Mouse (Mus musculus): ENCODE measurements at regions not wholly inside any gene's neighbourhood (a gene's known extent, or its start where the extent isn't known, plus 50 kb on each side); places are given as distances from the start of the nearest gene placed in this dataset.
A peak's percentile ranks its signal among the peaks of the same experiment; 100 is the strongest.

DNA sequence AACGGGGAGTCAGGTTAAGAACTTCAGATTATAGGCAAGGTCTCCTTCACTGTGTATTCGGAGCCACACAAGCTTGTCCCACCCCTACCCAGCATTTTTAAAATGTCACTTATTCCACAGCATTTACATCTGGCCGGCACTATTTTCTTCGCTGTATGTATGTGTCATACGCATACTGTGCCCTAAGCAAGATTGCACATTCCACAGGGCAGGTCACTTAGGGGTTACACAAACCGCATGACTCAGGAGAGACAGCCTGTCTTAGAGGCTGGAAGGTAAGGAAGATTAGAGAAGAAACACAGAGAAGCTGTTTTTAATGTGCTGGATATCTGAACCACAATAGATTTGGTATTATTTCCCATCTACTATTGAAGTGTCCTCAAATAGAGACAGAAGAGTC, 86.6 kb upstream of the Teddm2 start:
- no peaks in the 10 kb centered on the region for H3K9me3 ChIP-seq (ENCODE audit: low read depth, low read length)
- H3K27me3 ChIP-seq (ENCODE audit: insufficient read depth, low read length): no peaks in the 10 kb centered on the region
- no peak for DNase-seq
- no peaks in the 10 kb centered on the region for H3K36me3 ChIP-seq (ENCODE audit: insufficient read depth)
- H3K4me3 ChIP-seq (ENCODE audit: low read depth, low read length): no peak overlapping the region
- no peak overlapping the region for H3K27ac ChIP-seq (ENCODE audit: low read depth)
- WGBS: 46% methylated on average over 6 of the region's 6 CpGs
- H3K4me1 ChIP-seq (ENCODE audit: insufficient read depth): no peaks in the 10 kb centered on the region
- no peak overlapping the region for H3K9ac ChIP-seq
- no peak for TF ChIP-seq CTCF (IDR thresholded peaks at IDR 0.05; ENCODE audit: low read depth)
- ATAC-seq (ENCODE audit: insufficient read depth): peak; percentile 65
- no peak overlapping the region for H3K4me2 ChIP-seq

DNA sequence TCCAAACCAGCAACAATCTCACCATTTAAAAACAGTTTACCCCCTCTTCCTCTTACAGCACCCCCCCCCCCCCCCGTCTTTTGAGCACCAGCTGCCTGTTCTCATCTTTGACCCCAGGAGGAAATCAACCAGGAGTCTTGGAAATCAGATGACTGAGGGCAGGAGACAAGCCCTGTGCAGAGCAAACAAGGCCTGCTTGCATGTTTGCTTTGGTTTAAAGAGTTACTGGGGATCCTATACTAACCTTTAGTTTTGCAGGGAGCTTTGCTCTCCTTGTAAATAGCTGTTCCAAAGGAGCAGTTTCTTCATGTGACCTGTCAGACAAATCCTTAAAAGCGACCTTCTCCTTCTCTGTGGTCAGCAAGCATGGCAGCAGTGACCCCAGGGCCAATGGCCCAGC, 88.3 kb upstream of the Teddm2 start:
- Histone ChIP-seq H3K27me3 (ENCODE audit: insufficient read depth, low read length) (no peaks in the 10 kb centered on the region), H3K27ac (ENCODE audit: low read depth) (no peak overlapping the region), H3K4me2 (no peak overlapping the region), H3K9me3 (ENCODE audit: low read depth, low read length) (no peaks in the 10 kb centered on the region), H3K4me3 (ENCODE audit: low read depth, low read length) (no peak overlapping the region), H3K36me3 (ENCODE audit: insufficient read depth) (no peaks in the 10 kb centered on the region), H3K4me1 (ENCODE audit: insufficient read depth) (no peaks in the 10 kb centered on the region), H3K9ac (no peak overlapping the region)
- WGBS: 44% methylated on average over 2 of the region's 2 CpGs
- no peak for TF ChIP-seq CTCF (IDR thresholded peaks at IDR 0.05; ENCODE audit: low read depth)
- DNase-seq: no peak
- ATAC-seq (ENCODE audit: insufficient read depth): no peak

DNA sequence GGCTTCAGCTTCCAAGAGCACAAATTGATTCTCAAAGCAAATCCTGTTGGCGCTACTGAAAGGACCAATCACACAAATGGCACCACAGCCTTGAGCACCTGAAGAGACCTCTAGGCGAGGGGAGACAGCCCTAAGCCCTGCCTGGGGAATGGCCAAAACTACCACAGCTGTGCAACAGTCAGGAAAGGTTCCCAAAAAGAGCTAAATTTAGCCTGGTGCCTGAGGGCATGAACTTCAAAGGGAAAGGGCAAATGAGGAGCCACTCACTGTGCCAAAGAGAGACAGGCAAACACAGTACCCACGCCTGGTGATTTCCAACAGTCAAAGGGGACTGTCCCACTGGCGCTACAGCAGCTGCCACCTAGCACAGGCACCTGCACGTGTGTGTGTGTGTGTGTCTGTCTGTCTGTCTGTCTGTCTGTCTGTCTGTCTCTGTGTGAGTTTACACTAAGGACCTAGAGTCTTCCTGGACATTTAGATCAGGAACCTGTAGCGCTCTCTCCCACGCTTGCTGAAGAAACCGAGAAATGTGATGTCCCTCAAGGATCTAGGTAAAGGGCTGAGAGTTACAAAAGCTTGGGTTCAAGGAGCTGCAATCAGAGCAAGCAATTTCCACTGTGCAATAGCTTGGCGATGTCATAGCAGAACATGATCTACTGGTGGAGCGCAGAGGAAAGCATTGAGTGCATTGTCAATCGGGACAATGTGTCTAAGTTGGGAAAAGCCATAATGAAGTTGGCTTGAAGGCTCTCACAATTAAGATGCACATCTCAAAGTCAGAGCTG, 90.8 kb upstream of the Teddm2 start:
- H3K4me2 ChIP-seq: no peak overlapping the region
- H3K9ac ChIP-seq: no peak overlapping the region
- H3K4me3 ChIP-seq (ENCODE audit: low read depth, low read length): no peak overlapping the region
- no peaks in the 10 kb centered on the region for H3K9me3 ChIP-seq (ENCODE audit: low read depth, low read length)
- ATAC-seq (ENCODE audit: insufficient read depth) (no peak), DNase-seq (no peak)
- no peak overlapping the region for H3K27ac ChIP-seq (ENCODE audit: low read depth)
- H3K27me3 ChIP-seq (ENCODE audit: insufficient read depth, low read length): no peaks in the 10 kb centered on the region
- 80% methylated on average over 11 of the region's 11 CpGs for WGBS
- H3K36me3 ChIP-seq (ENCODE audit: insufficient read depth): no peaks in the 10 kb centered on the region
- no peaks in the 10 kb centered on the region for H3K4me1 ChIP-seq (ENCODE audit: insufficient read depth)
- TF ChIP-seq CTCF (IDR thresholded peaks at IDR 0.05; ENCODE audit: low read depth): no peak

DNA sequence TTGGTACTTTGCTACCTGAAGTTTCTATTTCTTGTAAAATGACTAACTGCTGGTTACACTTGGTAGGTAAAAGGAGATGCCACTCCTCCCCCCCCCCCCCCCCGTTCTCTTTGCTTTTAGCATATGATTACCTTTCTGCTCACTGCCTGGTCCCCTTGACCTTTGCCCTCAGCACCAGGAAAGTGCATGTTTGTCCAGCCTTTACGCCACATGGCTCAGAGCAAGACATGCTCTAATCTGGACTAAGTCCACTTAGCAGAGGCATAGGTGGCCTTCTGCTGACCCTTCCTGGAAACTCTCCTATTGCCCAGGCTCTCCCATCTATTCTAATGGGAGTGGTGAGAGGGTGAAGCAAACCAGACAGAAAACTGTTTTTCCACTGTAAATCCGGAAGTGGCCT, 92.4 kb upstream of the Teddm2 start:
- no peak overlapping the region for H3K27ac ChIP-seq (ENCODE audit: low read depth)
- H3K27me3 ChIP-seq (ENCODE audit: insufficient read depth, low read length): no peaks in the 10 kb centered on the region
- no peak overlapping the region for H3K9ac ChIP-seq
- ATAC-seq (ENCODE audit: insufficient read depth) (no peak), DNase-seq (no peak)
- H3K36me3 ChIP-seq (ENCODE audit: insufficient read depth): no peaks in the 10 kb centered on the region
- H3K4me3 ChIP-seq (ENCODE audit: low read depth, low read length): no peak overlapping the region
- TF ChIP-seq CTCF (IDR thresholded peaks at IDR 0.05; ENCODE audit: low read depth): no peak
- H3K9me3 ChIP-seq (ENCODE audit: low read depth, low read length): no peaks in the 10 kb centered on the region
- 59% methylated on average over 3 of the region's 3 CpGs for WGBS
- H3K4me1 ChIP-seq (ENCODE audit: insufficient read depth): peaks cover 4% of the 10 kb centered on the region; the same call in 1 of the 2 replicates
- no peak overlapping the region for H3K4me2 ChIP-seq

DNA sequence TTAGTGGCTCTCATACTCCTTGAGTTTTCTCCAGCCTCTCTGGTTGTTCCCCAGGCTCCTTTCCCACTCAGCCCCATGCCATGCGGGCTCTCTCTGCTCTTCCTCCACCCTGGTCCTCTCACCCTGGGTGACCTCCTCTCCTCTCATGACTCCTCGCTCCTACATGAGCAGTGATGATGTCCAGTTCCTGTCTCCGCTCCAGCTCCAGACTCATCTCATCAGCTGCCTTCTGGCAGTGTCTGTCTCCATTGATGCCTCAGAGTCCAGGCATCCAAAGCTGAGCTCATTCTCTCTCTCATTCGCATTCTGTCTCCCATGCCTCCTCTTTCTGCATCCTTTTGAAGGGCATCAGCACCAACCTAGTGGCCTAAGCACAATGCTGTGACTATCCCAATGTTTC, 94.8 kb upstream of the Teddm2 start:
- WGBS: 88% methylated on average over 4 of the region's 4 CpGs
- TF ChIP-seq CTCF (IDR thresholded peaks at IDR 0.05; ENCODE audit: low read depth): no peak
- H3K4me2 ChIP-seq: no peak overlapping the region

DNA sequence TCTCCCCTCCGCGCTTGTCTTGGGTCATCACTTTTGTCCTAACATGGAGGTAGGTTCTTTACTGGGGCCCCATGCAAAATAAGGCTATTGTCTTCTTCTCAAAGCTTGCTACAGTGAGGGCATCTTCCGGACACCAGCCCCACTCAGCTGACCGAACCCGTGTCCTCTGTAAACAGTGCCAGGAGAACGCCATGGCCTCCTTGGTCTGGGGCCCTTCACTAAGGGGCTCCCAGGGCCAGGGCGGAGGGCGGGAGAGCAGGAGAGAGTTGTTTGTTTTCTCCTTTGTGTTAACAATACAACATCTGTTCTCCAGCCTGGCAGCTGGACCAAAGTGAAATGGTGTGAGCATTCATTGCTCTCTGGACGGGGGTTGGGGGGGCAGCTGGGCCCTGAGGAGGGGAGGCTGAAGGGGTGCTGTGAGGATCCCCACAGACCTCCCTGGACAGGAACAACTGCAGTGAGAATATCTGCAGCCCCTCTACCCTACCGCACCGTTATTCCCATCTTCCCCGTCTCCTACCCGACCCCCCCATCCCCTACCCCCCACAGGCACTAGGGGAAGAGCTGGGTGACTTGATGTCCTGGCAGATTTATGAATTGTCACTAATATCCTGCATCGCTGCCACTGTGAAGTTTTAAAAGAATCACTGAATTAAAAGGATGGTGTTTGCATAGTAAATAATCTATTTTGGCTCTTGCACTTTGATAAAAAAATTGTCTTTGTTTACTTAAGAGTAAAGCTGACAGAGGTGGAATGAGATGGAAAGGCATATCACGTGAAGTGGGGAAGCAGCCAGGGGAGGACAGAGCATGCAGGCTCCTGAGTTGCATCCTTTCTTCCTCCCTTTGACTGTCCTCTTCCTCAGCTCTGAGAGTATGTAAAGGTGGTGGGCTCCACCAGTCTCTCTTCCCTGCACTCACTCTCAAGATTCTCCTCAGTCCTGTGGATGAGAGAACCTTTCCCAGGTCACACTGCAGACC, 97.5 kb upstream of the Teddm2 start:
- ATAC-seq (ENCODE audit: insufficient read depth): peak; percentile 78
- Histone ChIP-seq H3K27me3 (ENCODE audit: insufficient read depth, low read length) (no peaks in the 10 kb centered on the region), H3K27ac (ENCODE audit: low read depth) (no peak overlapping the region), H3K4me3 (ENCODE audit: low read depth, low read length) (no peak overlapping the region), H3K4me1 (ENCODE audit: insufficient read depth) (peaks cover 6% of the 10 kb centered on the region; the same call in 1 of the 2 replicates), H3K36me3 (ENCODE audit: insufficient read depth) (no peaks in the 10 kb centered on the region), H3K4me2 (no peak overlapping the region), H3K9me3 (ENCODE audit: low read depth, low read length) (no peaks in the 10 kb centered on the region), H3K9ac (no peak overlapping the region)
- WGBS: 35% methylated on average over 15 of the region's 15 CpGs
- no peak for TF ChIP-seq CTCF (IDR thresholded peaks at IDR 0.05; ENCODE audit: low read depth)
- DNase-seq: peak; percentile 48

More for the DNA sequence above, 94.8 kb upstream of the Teddm2 start:
- ATAC-seq (ENCODE audit: insufficient read depth) (no peak), DNase-seq (no peak)
- no peaks in the 10 kb centered on the region for H3K9me3 ChIP-seq (ENCODE audit: low read depth, low read length)
- H3K9ac ChIP-seq: no peak overlapping the region
- H3K27me3 ChIP-seq (ENCODE audit: insufficient read depth, low read length): no peaks in the 10 kb centered on the region
- H3K4me3 ChIP-seq (ENCODE audit: low read depth, low read length): no peak overlapping the region
- no peaks in the 10 kb centered on the region for H3K36me3 ChIP-seq (ENCODE audit: insufficient read depth)
- H3K4me1 ChIP-seq (ENCODE audit: insufficient read depth): peaks cover 6% of the 10 kb centered on the region; the same call in 1 of the 2 replicates
- no peak overlapping the region for H3K27ac ChIP-seq (ENCODE audit: low read depth)

DNA sequence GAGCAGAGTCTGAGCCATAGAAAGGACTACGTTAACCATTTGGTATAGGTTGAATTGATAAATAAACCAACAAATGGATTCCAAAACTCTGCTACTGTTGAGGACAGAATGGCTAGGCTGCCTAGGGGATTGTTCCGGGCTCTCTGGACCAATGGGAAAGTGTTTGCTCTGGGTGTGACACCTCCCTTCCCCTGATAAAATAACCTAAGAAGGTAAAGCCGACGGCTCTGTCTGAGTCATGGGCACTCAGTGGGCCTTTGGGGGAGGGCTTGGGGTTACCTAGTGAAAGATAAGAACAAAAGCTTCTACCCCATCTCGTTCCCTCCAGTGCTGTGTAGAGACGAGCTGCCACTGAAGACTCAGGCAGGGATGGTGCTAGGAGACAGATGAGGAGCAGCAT, 99.7 kb upstream of the Teddm2 start:
- H3K36me3 ChIP-seq (ENCODE audit: insufficient read depth): no peaks in the 10 kb centered on the region
- DNase-seq (no peak), ATAC-seq (ENCODE audit: insufficient read depth) (no peak)
- no peak overlapping the region for H3K4me3 ChIP-seq (ENCODE audit: low read depth, low read length)
- WGBS: 36% methylated on average over 6 of the region's 6 CpGs
- no peak overlapping the region for H3K4me2 ChIP-seq
- TF ChIP-seq CTCF (IDR thresholded peaks at IDR 0.05; ENCODE audit: low read depth): no peak
- H3K9me3 ChIP-seq (ENCODE audit: low read depth, low read length): no peaks in the 10 kb centered on the region
- H3K4me1 ChIP-seq (ENCODE audit: insufficient read depth): peaks cover 6% of the 10 kb centered on the region; the same call in 1 of the 2 replicates
- H3K27me3 ChIP-seq (ENCODE audit: insufficient read depth, low read length): no peaks in the 10 kb centered on the region
- no peak overlapping the region for H3K27ac ChIP-seq (ENCODE audit: low read depth)
- H3K9ac ChIP-seq: no peak overlapping the region
